Comparison of ENCODE assay signal across 8 mouse cellular contexts in genomic region chr7:45017242-45018061, GRCm38 (mm10). TPM values are rescaled to one million over a fixed set of nuclear protein-coding genes. Genes with fewer than 3 reads are reported as not detected.
DNase-seq lines count a peak whose midpoint lies in the region; ATAC-seq lines count a peak whose summit lies in the region.

Gene Rras (plus strand): TSS chr7:45017961.

- ATAC-seq in activated CD4-positive, CD25-positive, alpha-beta regulatory T cell, adult 4 months, result peak; percentile 87
- peak; percentile 77 for ATAC-seq in megakaryocyte progenitor cell, adult 5-6 weeks (replicated peaks; ENCODE audit: poor library complexity)

- peak; percentile 97 for DNase-seq in embryo, embryonic 10 days (ENCODE audit: low spot score)
- peak; percentile 85 for DNase-seq in gastrocnemius, postnatal 10 days
- peak; percentile 100 for DNase-seq in induced T-regulatory cell, adult 2 months (ENCODE audit: low read depth)
- DNase-seq in left cerebral cortex, adult 9 months (ENCODE audit: low spot score in 2 of 2), result peak; percentile 91 to 93
- DNase-seq in right cerebral cortex, postnatal 14 days, result peak; percentile 59
- DNase-seq in urinary bladder, postnatal 36 days (ENCODE audit: low spot score in 2 of 2), result peak; percentile 84 to 92

RNA-seq across cellular contexts. Expression of gene Rras, which starts in this region (rescaled TPM):
- polyA plus RNA-seq in activated CD4-positive, CD25-positive, alpha-beta regulatory T cell, adult 4 months (2017; shearing (Covaris generic)), result 1 to 10 TPM; 4.5 to 6.1 TPM
- total RNA-seq in gastrocnemius, postnatal 10 days (2021), result 10 to 100 TPM; 75.5 to 80.6 TPM
- total RNA-seq in megakaryocyte progenitor cell, adult 5-6 weeks (2015), result 4.8 and 6.1 TPM in 2 replicates
- 1.1 TPM in 1 of 2 replicates, not detected in the other for total RNA-seq in megakaryocyte progenitor cell, adult 5-6 weeks (2017)

Comparison
In these comparisons a context has a peak if more than half of its experiments do, and no peak if none do; other contexts are left out.
1. Peak in every context shown above with its lines: DNase-seq and ATAC-seq.
2. RNA of gene Rras (total RNA-seq): 75.5 to 80.6 TPM in gastrocnemius, postnatal 10 days; 1.1 to 6.1 TPM in megakaryocyte progenitor cell, adult 5-6 weeks; every median in the first group is over 10 times any median in the second.